Mouse (Mus musculus) heart, adult 2 months (tissue): ENCODE data around the gene Gm20388.

ENCODE experiments used
- CTCF ChIP-seq: fragments of 200-600 bp; IDR thresholded peaks from 2 replicates; pipeline ENCODE4 v1.8.1; 2022; ENCODE audit warnings: antibody characterized with exemption, mild to moderate bottlenecking, moderate library complexity
- EP300 ChIP-seq: fragments of 200-500 bp; IDR thresholded peaks from 2 replicates; pipeline ENCODE4 v1.6.1; 2011; ENCODE audit warnings: low read depth, low read length, control low read depth; ENCODE audit not compliant: insufficient read depth
- POLR2A ChIP-seq: fragments of 200-500 bp; IDR thresholded peaks from 2 replicates; pipeline ENCODE4 v1.6.1; 2011; ENCODE audit warnings: mild to moderate bottlenecking, low read depth, low read length, control low read depth; ENCODE audit not compliant: insufficient read depth

DNA sequence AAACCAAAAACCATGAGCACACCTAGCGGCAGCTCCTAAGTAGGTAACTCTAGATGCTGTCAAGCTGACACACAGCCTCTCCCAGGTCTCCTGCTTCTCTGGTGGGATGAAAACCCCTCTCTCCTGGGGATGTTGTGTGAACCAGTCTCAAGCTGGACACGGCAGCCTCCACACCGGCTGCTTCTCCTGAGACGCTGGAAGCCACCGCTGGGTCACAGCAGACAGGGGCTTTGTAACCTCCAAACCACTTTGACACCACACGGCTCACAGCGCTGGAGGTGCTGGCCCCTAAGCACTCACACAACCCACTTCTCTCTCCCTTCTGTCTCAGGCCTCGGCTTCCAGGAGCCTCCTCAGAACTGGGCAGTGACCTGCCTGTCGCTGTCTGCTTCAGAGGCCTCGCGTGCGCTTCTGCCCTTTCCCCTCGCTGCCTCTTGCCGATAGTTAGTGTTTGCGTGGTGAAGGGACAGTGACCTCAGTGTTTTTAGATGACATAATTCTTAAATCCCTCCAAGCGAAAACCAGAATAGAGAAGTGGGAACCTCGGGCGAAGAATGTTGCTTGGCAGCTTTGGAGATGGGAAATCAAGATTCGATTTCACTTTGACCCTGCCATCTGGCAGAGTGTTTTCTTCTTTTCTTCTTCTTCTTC lies 809.1 kb downstream of the Gm20388 start:
- TF ChIP-seq EP300 (no peak), POLR2A (no peak), CTCF (no peak)
